Mouse (Mus musculus): ENCODE data around the gene Gm3285. TPM values are rescaled to one million over a fixed set of nuclear protein-coding genes. Genes with fewer than 3 reads are reported as not detected.
A peak's percentile ranks its signal among the peaks of the same experiment; 100 is the strongest.

The Gm3285 gene
- polyA plus RNA-seq, 1 experiment from 2014 or later: not detected

DNA sequence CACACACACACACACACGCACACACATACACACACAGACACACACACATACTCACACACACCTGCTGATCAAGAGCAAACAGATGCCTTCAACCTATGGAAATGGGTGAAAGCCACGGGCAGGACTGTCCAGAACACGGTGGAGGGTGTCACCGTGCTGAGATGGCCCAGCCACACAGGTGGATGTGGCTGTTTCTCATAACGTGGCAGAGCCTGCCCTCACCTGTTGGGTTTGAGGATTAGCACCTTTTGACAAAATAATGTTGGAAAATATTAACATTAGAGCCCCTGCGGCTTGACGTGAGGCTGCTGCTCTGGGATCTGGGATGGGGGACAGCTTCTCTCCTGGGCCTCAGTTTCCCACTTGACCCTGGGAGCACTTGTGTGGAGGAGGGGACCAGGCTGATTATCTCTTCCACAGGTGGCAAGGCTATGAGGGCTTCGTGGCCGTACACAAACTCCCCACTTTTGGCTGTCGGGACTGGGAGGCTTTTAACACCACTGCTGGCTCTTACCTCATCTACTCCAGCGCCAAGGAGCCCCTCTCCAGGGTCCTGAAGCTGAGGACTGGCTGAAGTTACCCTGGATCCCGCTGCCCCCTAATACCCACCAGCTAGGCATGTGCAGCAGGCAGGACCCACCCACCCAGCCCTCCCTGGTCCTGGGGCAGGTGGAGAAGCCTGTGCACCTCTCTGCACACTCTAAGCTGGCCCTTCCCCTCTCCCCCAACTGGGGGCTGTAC is 24.4 kb downstream of the Gm3285 start:
- Histone ChIP-seq H3K27me3 (ENCODE audit: insufficient read depth, low read length) (no peaks in the 10 kb centered on the region), H3K36me3 (replicated peaks; ENCODE audit: insufficient read depth, low read length) (no peaks in the 10 kb centered on the region), H3K4me3 (ENCODE audit: low read depth, low read length) (no peak overlapping the region), H3K9me3 (ENCODE audit: low read length) (no peaks in the 10 kb centered on the region), H3K27ac (ENCODE audit: low read depth) (no peak overlapping the region), H3K4me2 (ENCODE audit: low read depth, low read length) (no peak overlapping the region), H3K9ac (replicated peaks) (no peak overlapping the region), H3K4me1 (ENCODE audit: insufficient read depth) (no peaks in the 10 kb centered on the region)
- no peak for TF ChIP-seq EP300 (IDR thresholded peaks at IDR 0.05; ENCODE audit: low read depth)
- peak; percentile 37 for TF ChIP-seq CTCF (IDR thresholded peaks at IDR 0.05; ENCODE audit: low read depth)
- ATAC-seq: no peak
- DNase-seq: no peak
- 45% methylated on average over 12 of the region's 12 CpGs for WGBS (ENCODE audit: insufficient replicate concordance)

DNA sequence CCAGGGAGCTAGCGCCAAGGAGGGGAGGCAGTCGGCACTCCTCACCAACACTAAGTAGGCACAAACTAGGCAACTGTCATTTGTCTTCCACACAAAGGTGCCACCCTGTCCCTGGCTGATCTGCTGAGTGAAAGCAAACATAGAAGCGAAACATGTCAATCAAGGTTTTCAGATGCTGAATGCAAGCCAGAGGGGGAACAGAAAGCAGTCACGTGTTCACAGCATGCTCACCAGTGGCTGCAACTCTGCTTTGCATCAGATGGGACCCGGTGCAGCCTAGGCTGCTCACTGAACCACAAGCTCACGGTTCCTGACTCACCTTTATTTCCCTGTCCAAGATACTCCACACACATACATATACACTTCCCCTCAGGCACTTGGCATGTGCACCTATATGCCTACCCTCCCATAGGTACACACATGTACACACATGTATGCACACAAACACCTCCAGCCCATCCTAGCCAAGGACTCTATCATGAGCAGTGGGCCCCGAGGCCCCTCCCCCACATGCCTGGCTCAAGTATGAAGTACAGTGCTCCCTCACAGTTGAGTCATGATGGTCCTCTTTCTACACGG is 29.3 kb downstream of the Gm3285 start:
- no peak overlapping the region for H3K4me2 ChIP-seq (ENCODE audit: low read depth, low read length)
- H3K27me3 ChIP-seq (ENCODE audit: insufficient read depth, low read length): no peaks in the 10 kb centered on the region
- no peak for ATAC-seq
- no peaks in the 10 kb centered on the region for H3K36me3 ChIP-seq (replicated peaks; ENCODE audit: insufficient read depth, low read length)
- no peaks in the 10 kb centered on the region for H3K9me3 ChIP-seq (ENCODE audit: low read length)
- TF ChIP-seq EP300 (IDR thresholded peaks at IDR 0.05; ENCODE audit: low read depth): no peak
- TF ChIP-seq CTCF (IDR thresholded peaks at IDR 0.05; ENCODE audit: low read depth): no peak
- peaks cover 3% of the 10 kb centered on the region; the same call in 1 of the 2 replicates for H3K4me1 ChIP-seq (ENCODE audit: insufficient read depth)
- no peak overlapping the region for H3K27ac ChIP-seq (ENCODE audit: low read depth)
- WGBS (ENCODE audit: insufficient replicate concordance): 78% methylated on average over 8 of the region's 8 CpGs
- no peak overlapping the region for H3K9ac ChIP-seq (replicated peaks)
- no peak overlapping the region for H3K4me3 ChIP-seq (ENCODE audit: low read depth, low read length)
- DNase-seq: no peak

- Histone ChIP-seq H3K4me3 (ENCODE audit: low read depth, low read length) (no peak overlapping the region), H3K4me1 (ENCODE audit: insufficient read depth) (peaks cover 9% of the 10 kb centered on the region), H3K27ac (ENCODE audit: low read depth) (no peak overlapping the region), H3K36me3 (replicated peaks; ENCODE audit: insufficient read depth, low read length) (no peaks in the 10 kb centered on the region), H3K27me3 (ENCODE audit: insufficient read depth, low read length) (no peaks in the 10 kb centered on the region), H3K4me2 (ENCODE audit: low read depth, low read length) (no peak overlapping the region), H3K9ac (replicated peaks) (no peak overlapping the region), H3K9me3 (ENCODE audit: low read length) (no peaks in the 10 kb centered on the region)
- DNase-seq (no peak), ATAC-seq (no peak)
- TF ChIP-seq CTCF (IDR thresholded peaks at IDR 0.05; ENCODE audit: low read depth) (no peak), EP300 (IDR thresholded peaks at IDR 0.05; ENCODE audit: low read depth) (no peak)
- WGBS (ENCODE audit: insufficient replicate concordance): 68% methylated on average over 5 of the region's 5 CpGs
Measured at GRCm38 (mm10) chr10:77895562-77895961, 33.8 kb downstream of the Gm3285 start.

DNA sequence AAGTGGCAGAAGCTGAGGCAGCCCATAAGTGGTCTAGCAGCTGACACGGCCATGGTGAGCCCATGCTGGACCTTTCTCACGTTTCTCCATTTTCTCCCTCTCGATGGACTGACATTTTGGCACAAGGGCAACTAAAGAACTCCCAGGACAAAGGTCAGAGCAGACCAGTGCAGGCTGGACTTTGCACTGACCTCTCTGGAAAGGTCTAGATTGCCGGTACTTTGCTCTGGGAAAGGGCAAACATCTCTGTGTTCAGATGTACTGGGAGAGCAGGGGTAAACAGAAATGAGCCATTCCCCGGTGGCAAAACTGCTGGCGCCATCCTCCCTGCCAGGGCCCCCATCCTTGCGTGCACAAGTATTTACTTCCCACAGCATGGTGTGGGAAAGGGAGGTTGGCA is 38.4 kb downstream of the Gm3285 start:
- DNase-seq: peak; percentile 58
- WGBS (ENCODE audit: insufficient replicate concordance): 48% methylated on average over 7 of the region's 7 CpGs
- peak overlapping the region; percentile 94 for H3K27ac ChIP-seq (ENCODE audit: low read depth)

GRCm38 (mm10) chr10:77900903-77901818 is 39.4 kb downstream of the Gm3285 start:
- Histone ChIP-seq H3K4me2 (ENCODE audit: low read depth, low read length) (peak overlapping the region; percentile 73), H3K9ac (replicated peaks) (peak overlapping the region; percentile 79), H3K27me3 (ENCODE audit: insufficient read depth, low read length) (peaks cover 6% of the 10 kb centered on the region; the same call in 1 of the 2 replicates), H3K4me3 (ENCODE audit: low read depth, low read length) (peak overlapping the region; percentile 64), H3K4me1 (ENCODE audit: insufficient read depth) (peaks cover 9% of the 10 kb centered on the region), H3K36me3 (replicated peaks; ENCODE audit: insufficient read depth, low read length) (no peaks in the 10 kb centered on the region), H3K27ac (ENCODE audit: low read depth) (peak overlapping the region; percentile 94), H3K9me3 (ENCODE audit: low read length) (no peaks in the 10 kb centered on the region)
- 75% methylated on average over 27 of the region's 27 CpGs for WGBS (ENCODE audit: insufficient replicate concordance)
- ATAC-seq: no peak
- TF ChIP-seq EP300 (IDR thresholded peaks at IDR 0.05; ENCODE audit: low read depth) (no peak), CTCF (IDR thresholded peaks at IDR 0.05; ENCODE audit: low read depth) (no peak)
- DNase-seq: no peak

More for the DNA sequence above, 38.4 kb downstream of the Gm3285 start:
- H3K9ac ChIP-seq (replicated peaks): no peak overlapping the region
- no peaks in the 10 kb centered on the region for H3K36me3 ChIP-seq (replicated peaks; ENCODE audit: insufficient read depth, low read length)
- H3K9me3 ChIP-seq (ENCODE audit: low read length): no peaks in the 10 kb centered on the region
- peaks cover 9% of the 10 kb centered on the region for H3K4me1 ChIP-seq (ENCODE audit: insufficient read depth)
- peak overlapping the region; percentile 73 for H3K4me2 ChIP-seq (ENCODE audit: low read depth, low read length)
- H3K27me3 ChIP-seq (ENCODE audit: insufficient read depth, low read length): peaks cover 6% of the 10 kb centered on the region; the same call in 1 of the 2 replicates
- ATAC-seq: peak; percentile 74
- H3K4me3 ChIP-seq (ENCODE audit: low read depth, low read length): peak overlapping the region; percentile 23; the same call in 1 of the 2 replicates
- peak; percentile 68 for TF ChIP-seq EP300 (IDR thresholded peaks at IDR 0.05; ENCODE audit: low read depth)
- no peak for TF ChIP-seq CTCF (IDR thresholded peaks at IDR 0.05; ENCODE audit: low read depth)

DNA sequence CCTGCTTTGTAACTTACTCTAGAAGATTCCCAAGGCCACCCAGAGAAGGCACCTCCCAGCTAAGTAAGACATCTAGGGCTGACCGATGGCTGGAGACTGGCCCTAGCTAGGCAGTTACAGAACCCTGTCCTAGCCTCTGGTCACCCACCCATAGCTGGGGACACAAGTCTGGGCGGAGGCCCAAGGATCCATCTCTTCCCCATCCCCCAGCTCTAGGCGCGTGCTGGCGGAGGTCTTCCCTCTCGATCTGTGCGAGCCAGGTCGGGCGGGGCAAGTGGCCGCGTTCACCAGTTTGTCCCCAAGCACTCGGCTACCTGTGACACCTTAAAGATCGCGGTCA is 40.1 kb downstream of the Gm3285 start:
- Histone ChIP-seq H3K4me1 (ENCODE audit: insufficient read depth) (peaks cover 9% of the 10 kb centered on the region), H3K27ac (ENCODE audit: low read depth) (peak overlapping the region; percentile 94), H3K9me3 (ENCODE audit: low read length) (no peaks in the 10 kb centered on the region), H3K36me3 (replicated peaks; ENCODE audit: insufficient read depth, low read length) (no peaks in the 10 kb centered on the region), H3K9ac (replicated peaks) (peak overlapping the region; percentile 79), H3K4me2 (ENCODE audit: low read depth, low read length) (peak overlapping the region; percentile 73), H3K4me3 (ENCODE audit: low read depth, low read length) (peak overlapping the region; percentile 64), H3K27me3 (ENCODE audit: insufficient read depth, low read length) (peaks cover 6% of the 10 kb centered on the region; the same call in 1 of the 2 replicates)
- TF ChIP-seq CTCF (IDR thresholded peaks at IDR 0.05; ENCODE audit: low read depth) (no peak), EP300 (IDR thresholded peaks at IDR 0.05; ENCODE audit: low read depth) (no peak)
- WGBS (ENCODE audit: insufficient replicate concordance): 2% methylated on average over 14 of the region's 14 CpGs
- ATAC-seq (peak; percentile 11; the same call in 1 of the 2 replicates), DNase-seq (no peak)
